Mouse (Mus musculus): Measurements from ENCODE around the gene Clic4. TPM values are rescaled to one million over a fixed set of nuclear protein-coding genes. Genes with fewer than 3 reads are reported as not detected.
A peak's percentile ranks its signal among the peaks of the same experiment; 100 is the strongest.

Gene Clic4
- total RNA-seq, 2 experiments from 2014 or later: 121 to 144 TPM

DNA sequence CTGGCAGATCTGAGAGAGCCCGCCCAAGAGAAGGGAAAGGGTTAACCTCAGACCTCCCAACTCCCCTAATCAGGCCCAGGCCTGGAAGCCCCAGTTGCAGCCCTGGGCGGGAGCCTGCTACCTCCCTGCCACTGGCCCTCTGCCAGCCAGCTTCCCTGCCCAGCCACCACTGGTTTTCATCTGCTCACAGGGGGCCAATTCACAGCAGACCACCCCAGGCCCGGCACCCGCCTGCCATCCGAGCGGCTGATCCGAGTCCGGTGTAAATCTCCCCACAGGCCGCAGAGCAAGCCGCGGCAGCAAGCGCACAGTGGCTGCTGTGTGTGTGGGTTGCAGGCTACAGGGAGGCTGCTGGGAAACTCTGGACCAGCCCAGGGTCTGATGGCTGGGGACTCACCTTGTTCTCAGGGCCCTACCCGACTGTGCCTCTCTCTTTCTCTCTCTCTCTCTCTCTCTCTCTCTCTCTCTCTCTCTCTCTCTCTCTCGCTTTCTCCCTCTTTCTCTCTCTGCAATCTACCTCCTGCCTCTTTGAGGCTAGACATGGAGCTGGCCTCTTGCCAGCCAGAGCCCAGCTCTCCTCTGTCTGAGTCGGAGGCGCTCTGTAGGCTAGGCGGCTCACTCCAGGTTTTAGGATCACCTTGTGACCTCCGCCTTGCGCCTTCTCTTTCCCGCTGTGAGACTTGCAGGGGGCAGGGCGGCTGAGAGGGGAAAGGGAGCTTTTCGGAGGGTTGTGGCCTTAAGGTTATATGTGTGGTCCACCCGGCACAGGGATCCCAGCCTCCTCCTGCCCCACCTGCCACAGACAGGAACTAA is 106.0 kb downstream of the Clic4 start:
- ATAC-seq (replicated peaks; ENCODE audit: low FRiP score, poor library complexity, severe bottlenecking): 0 out of 2 replicates have a peak, but pooled peaks have one; percentile 15

DNA sequence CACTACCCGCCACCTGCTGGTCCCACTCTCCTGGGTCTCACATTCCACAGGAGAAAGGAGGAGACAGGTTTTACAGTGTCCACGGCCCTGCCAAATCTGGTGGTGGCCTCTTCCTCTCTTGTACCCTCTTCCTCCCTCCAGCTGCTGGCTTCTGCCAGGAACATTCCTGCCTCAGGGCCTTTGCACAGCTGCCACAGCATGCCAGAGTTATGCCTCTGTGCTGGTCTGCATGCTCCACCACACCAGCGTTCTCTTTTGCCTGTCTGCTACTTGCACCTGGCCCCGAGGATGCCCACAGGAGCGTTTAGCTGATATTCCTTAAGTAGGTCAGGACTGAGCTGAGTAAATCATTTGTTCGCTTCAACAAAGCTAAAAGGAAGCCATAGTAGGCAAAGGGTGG is 106.9 kb downstream of the Clic4 start:
- ATAC-seq (replicated peaks; ENCODE audit: low FRiP score, poor library complexity, severe bottlenecking): no peak

Other genes with a start within 250 kb of the Clic4 start
- gene Runx3, start 152.2 kb downstream of the Clic4 start, total RNA-seq (2015; ENCODE audit: low replicate concordance): 5.9 and 10.8 TPM in 2 replicates
- gene Runx3, start 152.2 kb downstream of the Clic4 start, total RNA-seq (2017; ENCODE audit: low replicate concordance): 0.51 TPM in 1 of 2 replicates, not detected in the other
- gene Srrm1, start 80.5 kb upstream of the Clic4 start, total RNA-seq (2015; ENCODE audit: low replicate concordance): 418 and 448 TPM in 2 replicates
- gene Srrm1, start 80.5 kb upstream of the Clic4 start, total RNA-seq (2017; ENCODE audit: low replicate concordance): 382 and 462 TPM in 2 replicates
- gene Ncmap, start 125.4 kb upstream of the Clic4 start, total RNA-seq (2015; ENCODE audit: low replicate concordance): not detected in 2 replicates
- gene Ncmap, start 125.4 kb upstream of the Clic4 start, total RNA-seq (2017; ENCODE audit: low replicate concordance): not detected in 2 replicates
- 8.0 and 10.8 TPM in 2 replicates for gene Rcan3, start 161.0 kb upstream of the Clic4 start, total RNA-seq (2015; ENCODE audit: low replicate concordance)
- gene Rcan3, start 161.0 kb upstream of the Clic4 start, total RNA-seq (2017; ENCODE audit: low replicate concordance): 8.5 and 9.1 TPM in 2 replicates
- gene Stpg1, start 222.0 kb upstream of the Clic4 start, total RNA-seq (2015; ENCODE audit: low replicate concordance): not detected in 2 replicates
- not detected in 2 replicates for gene Stpg1, start 222.0 kb upstream of the Clic4 start, total RNA-seq (2017; ENCODE audit: low replicate concordance)
- 7.1 and 7.9 TPM in 2 replicates for gene Nipal3, start 222.2 kb upstream of the Clic4 start, total RNA-seq (2015; ENCODE audit: low replicate concordance)
- 8.5 and 17.2 TPM in 2 replicates for gene Nipal3, start 222.2 kb upstream of the Clic4 start, total RNA-seq (2017; ENCODE audit: low replicate concordance)

Data from erythroid progenitor cell, adult 5-6 weeks (primary cell).